ENCODE assay signal across 22 mouse cellular contexts in the genomic region with DNA sequence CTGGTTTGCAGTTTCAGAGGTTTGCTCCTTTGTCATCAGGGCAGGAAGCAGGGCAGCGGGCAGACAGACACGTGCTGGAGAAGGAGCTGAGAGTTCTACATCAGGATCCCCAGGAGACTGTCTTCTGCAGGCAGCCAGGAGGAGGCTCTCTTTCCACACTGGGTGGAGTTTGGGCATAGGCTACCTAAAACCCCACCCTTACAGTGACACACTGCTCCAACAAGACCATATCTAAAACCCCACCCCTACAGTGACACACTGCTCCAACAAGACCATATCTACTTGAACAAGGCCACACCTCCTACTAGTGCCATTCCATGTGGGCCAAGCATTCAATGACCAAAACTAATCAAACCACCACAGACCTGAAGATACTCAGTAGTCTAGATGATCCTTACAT.
A peak's percentile ranks its signal among the peaks of the same experiment; 100 is the strongest.
DNase-seq lines count a peak whose midpoint lies in the region; ATAC-seq and TF ChIP-seq lines count a peak whose summit lies in the region.
"Had no signal": no experiment of that assay in that cellular context is flagged by ENCODE, and none has a peak within 500 bp of the region (broad histone marks: within the 10 kb centered on the region; RNA-seq: fewer than 3 reads in every experiment).

No protein-coding gene starts in this region.

- TF ChIP-seq EP300 in liver, embryonic 14.5 days (IDR thresholded peaks at IDR 0.05; ENCODE audit: low read depth): no peak
- TF ChIP-seq EP300 in stomach, postnatal 0 days (optimal IDR thresholded peaks at IDR 0.05): no peak

- ATAC-seq in forebrain, embryonic 16.5 days: 0 out of 2 replicates have a peak, but pooled peaks have one; percentile 25
- no peak for ATAC-seq in forebrain, embryonic 12.5 days (ENCODE audit: low FRiP score)
- no peak for ATAC-seq in midbrain, embryonic 11.5 days (ENCODE audit: low FRiP score)
- ATAC-seq in midbrain, embryonic 13.5 days: no peak
- ATAC-seq in liver, embryonic 14.5 days (ENCODE audit: insufficient read depth): peak; percentile 80
- peak; percentile 87 for ATAC-seq in stomach, postnatal 0 days (ENCODE audit: low FRiP score, low TSS enrichment)
- ATAC-seq in hindbrain, embryonic 12.5 days (ENCODE audit: low FRiP score): no peak
- ATAC-seq: forebrain, embryonic 15.5 days; inflammation-experienced regulatory T-cells, adult 6 months had no signal

- H3K4me1 ChIP-seq in forebrain, embryonic 16.5 days (replicated peaks; ENCODE audit: control insufficient read depth, insufficient read depth, low read length): no peaks in the 10 kb centered on the region
- H3K4me1 ChIP-seq in forebrain, embryonic 12.5 days: no peaks in the 10 kb centered on the region
- H3K4me1 ChIP-seq in midbrain, embryonic 11.5 days (ENCODE audit: control insufficient read depth, insufficient read depth, low read length): no peaks in the 10 kb centered on the region
- H3K4me1 ChIP-seq in midbrain, embryonic 13.5 days (replicated peaks): no peaks in the 10 kb centered on the region
- H3K4me1 ChIP-seq in liver, embryonic 14.5 days (replicated peaks; ENCODE audit: control insufficient read depth in 2 of 2, insufficient read depth in 2 of 2, low read length in 1 of 2): peaks cover 0 to 2% of the 10 kb centered on the region in 2 experiments; a peak in 2 of 4 replicates
- no peaks in the 10 kb centered on the region for H3K4me1 ChIP-seq in stomach, postnatal 0 days (replicated peaks; ENCODE audit: control insufficient read depth, insufficient read depth)
- H3K4me1 ChIP-seq in hindbrain, embryonic 12.5 days: no peaks in the 10 kb centered on the region
- H3K4me1 ChIP-seq: embryonic facial prominence, embryonic 15.5 days; limb, embryonic 12.5 days had no signal

- peak; percentile 56 for DNase-seq in midbrain, embryonic 11.5 days (ENCODE audit: low spot score, missing footprints)
- DNase-seq in liver, embryonic 14.5 days (ENCODE audit: low read depth in 3 of 3, low spot score in 3 of 3): peak in 2 of 3 experiments; percentile 11 to 13
- peak; percentile 54 for DNase-seq in stomach, postnatal 0 days (ENCODE audit: low spot score)
- DNase-seq in embryo, embryonic 10 days (ENCODE audit: low spot score): no peak
- DNase-seq: adrenal gland, postnatal 10 days; cerebellum, adult 9-10 months; gastrocnemius, postnatal 25 days; heart, adult 2 months; heart, postnatal 36 days; kidney, postnatal 25 days; lung, embryonic 14.5 days; lung, postnatal 36 days had no signal

- H3K27me3 ChIP-seq in forebrain, embryonic 16.5 days (replicated peaks; ENCODE audit: control insufficient read depth, insufficient read depth, low read length): no peaks in the 10 kb centered on the region
- H3K27me3 ChIP-seq in forebrain, embryonic 12.5 days: no peaks in the 10 kb centered on the region
- no peaks in the 10 kb centered on the region for H3K27me3 ChIP-seq in midbrain, embryonic 11.5 days (ENCODE audit: control insufficient read depth, insufficient read depth, low read length)
- no peaks in the 10 kb centered on the region for H3K27me3 ChIP-seq in midbrain, embryonic 13.5 days
- no peaks in the 10 kb centered on the region for H3K27me3 ChIP-seq in liver, embryonic 14.5 days (ENCODE audit: control insufficient read depth, insufficient read depth, low read length)
- no peaks in the 10 kb centered on the region for H3K27me3 ChIP-seq in stomach, postnatal 0 days (ENCODE audit: control insufficient read depth, insufficient read depth, low read length)
- H3K27me3 ChIP-seq in hindbrain, embryonic 12.5 days: no peaks in the 10 kb centered on the region
- H3K27me3 ChIP-seq: embryonic facial prominence, embryonic 15.5 days; forebrain, embryonic 15.5 days; limb, embryonic 12.5 days had no signal

- 94% methylated on average over 2 of the region's 2 CpGs for WGBS in forebrain, embryonic 16.5 days
- 87% methylated on average over 2 of the region's 2 CpGs for WGBS in forebrain, embryonic 12.5 days
- 66% methylated on average over 2 of the region's 2 CpGs for WGBS in midbrain, embryonic 11.5 days
- WGBS in midbrain, embryonic 13.5 days: 77% methylated on average over 2 of the region's 2 CpGs
- WGBS in liver, embryonic 14.5 days (ENCODE audit: insufficient replicate concordance): 53% methylated on average over 2 of the region's 2 CpGs
- WGBS in stomach, postnatal 0 days: 69% methylated on average over 2 of the region's 2 CpGs
- WGBS in hindbrain, embryonic 12.5 days: 71% methylated on average over 2 of the region's 2 CpGs

- no peak overlapping the region for H3K9ac ChIP-seq in forebrain, embryonic 16.5 days (replicated peaks; ENCODE audit: low read depth, low read length)
- H3K9ac ChIP-seq in forebrain, embryonic 12.5 days: no peak overlapping the region
- H3K9ac ChIP-seq in midbrain, embryonic 11.5 days (ENCODE audit: low read length): no peak overlapping the region
- no peak overlapping the region for H3K9ac ChIP-seq in midbrain, embryonic 13.5 days (replicated peaks)
- H3K9ac ChIP-seq in liver, embryonic 14.5 days (replicated peaks): no peak overlapping the region
- H3K9ac ChIP-seq in stomach, postnatal 0 days (ENCODE audit: low read length): no peak overlapping the region
- no peak overlapping the region for H3K9ac ChIP-seq in hindbrain, embryonic 12.5 days
- H3K9ac ChIP-seq: embryonic facial prominence, embryonic 15.5 days; forebrain, embryonic 15.5 days; hindbrain, embryonic 14.5 days; limb, embryonic 12.5 days; lung, embryonic 14.5 days had no signal

- no peaks in the 10 kb centered on the region for H3K36me3 ChIP-seq in forebrain, embryonic 16.5 days (ENCODE audit: control insufficient read depth, insufficient read depth)
- H3K36me3 ChIP-seq in forebrain, embryonic 12.5 days (replicated peaks): no peaks in the 10 kb centered on the region
- no peaks in the 10 kb centered on the region for H3K36me3 ChIP-seq in midbrain, embryonic 11.5 days (ENCODE audit: control insufficient read depth, insufficient read depth, low read length)
- H3K36me3 ChIP-seq in midbrain, embryonic 13.5 days: no peaks in the 10 kb centered on the region
- no peaks in the 10 kb centered on the region for H3K36me3 ChIP-seq in liver, embryonic 14.5 days (replicated peaks; ENCODE audit: control insufficient read depth, insufficient read depth, low read depth)
- no peaks in the 10 kb centered on the region for H3K36me3 ChIP-seq in stomach, postnatal 0 days (ENCODE audit: control insufficient read depth, insufficient read depth, low read length)
- no peaks in the 10 kb centered on the region for H3K36me3 ChIP-seq in hindbrain, embryonic 12.5 days
- H3K36me3 ChIP-seq: embryonic facial prominence, embryonic 15.5 days; forebrain, embryonic 15.5 days; limb, embryonic 12.5 days had no signal

- no peak overlapping the region for H3K4me2 ChIP-seq in forebrain, embryonic 16.5 days (ENCODE audit: low read length)
- H3K4me2 ChIP-seq in forebrain, embryonic 12.5 days: no peak overlapping the region
- H3K4me2 ChIP-seq in midbrain, embryonic 11.5 days: no peak overlapping the region
- H3K4me2 ChIP-seq in midbrain, embryonic 13.5 days (replicated peaks): no peak overlapping the region
- H3K4me2 ChIP-seq in liver, embryonic 14.5 days (ENCODE audit: low read depth): no peak overlapping the region
- no peak overlapping the region for H3K4me2 ChIP-seq in stomach, postnatal 0 days (replicated peaks; ENCODE audit: low read depth)
- no peak overlapping the region for H3K4me2 ChIP-seq in hindbrain, embryonic 12.5 days (replicated peaks)
- H3K4me2 ChIP-seq: embryonic facial prominence, embryonic 15.5 days; forebrain, embryonic 15.5 days; hindbrain, embryonic 14.5 days; limb, embryonic 12.5 days; lung, embryonic 14.5 days had no signal

- 0 out of 2 replicates have a peak, but pooled peaks have one; percentile 23 for TF ChIP-seq CTCF in liver, embryonic 14.5 days (IDR thresholded peaks at IDR 0.05; ENCODE audit: low read depth)
- TF ChIP-seq CTCF in stomach, postnatal 0 days (IDR thresholded peaks at IDR 0.05; ENCODE audit: low read depth): peak; percentile 47

- H3K9me3 ChIP-seq in forebrain, embryonic 16.5 days (ENCODE audit: control insufficient read depth, low read length): no peaks in the 10 kb centered on the region
- no peaks in the 10 kb centered on the region for H3K9me3 ChIP-seq in forebrain, embryonic 12.5 days
- no peaks in the 10 kb centered on the region for H3K9me3 ChIP-seq in midbrain, embryonic 11.5 days (ENCODE audit: control insufficient read depth, low read length)
- H3K9me3 ChIP-seq in midbrain, embryonic 13.5 days: no peaks in the 10 kb centered on the region
- H3K9me3 ChIP-seq in liver, embryonic 14.5 days (ENCODE audit: control insufficient read depth, low read length): no peaks in the 10 kb centered on the region
- no peaks in the 10 kb centered on the region for H3K9me3 ChIP-seq in stomach, postnatal 0 days (ENCODE audit: control insufficient read depth, low read length)
- no peaks in the 10 kb centered on the region for H3K9me3 ChIP-seq in hindbrain, embryonic 12.5 days (replicated peaks)
- H3K9me3 ChIP-seq: embryonic facial prominence, embryonic 15.5 days; forebrain, embryonic 15.5 days; limb, embryonic 12.5 days had no signal

- no peak overlapping the region for H3K27ac ChIP-seq in forebrain, embryonic 16.5 days (ENCODE audit: low read length)
- H3K27ac ChIP-seq in forebrain, embryonic 12.5 days: no peak overlapping the region
- no peak overlapping the region for H3K27ac ChIP-seq in midbrain, embryonic 11.5 days (ENCODE audit: low read depth, low read length)
- no peak overlapping the region for H3K27ac ChIP-seq in midbrain, embryonic 13.5 days
- no peak overlapping the region for H3K27ac ChIP-seq in liver, embryonic 14.5 days
- H3K27ac ChIP-seq in stomach, postnatal 0 days (replicated peaks): no peak overlapping the region
- no peak overlapping the region for H3K27ac ChIP-seq in hindbrain, embryonic 12.5 days
- H3K27ac ChIP-seq: embryonic facial prominence, embryonic 15.5 days; forebrain, embryonic 15.5 days; heart, adult 2 months; hindbrain, embryonic 14.5 days; layer of hippocampus, adult 2 months; limb, embryonic 12.5 days had no signal

- H3K4me3 ChIP-seq in forebrain, embryonic 16.5 days (replicated peaks; ENCODE audit: low read length): no peak overlapping the region
- no peak overlapping the region for H3K4me3 ChIP-seq in forebrain, embryonic 12.5 days (replicated peaks)
- no peak overlapping the region for H3K4me3 ChIP-seq in midbrain, embryonic 11.5 days (ENCODE audit: low read depth, low read length)
- H3K4me3 ChIP-seq in midbrain, embryonic 13.5 days (replicated peaks): no peak overlapping the region
- no peak overlapping the region for H3K4me3 ChIP-seq in liver, embryonic 14.5 days (ENCODE audit: insufficient read depth in 1 of 2, low read depth in 2 of 2, low read length in 2 of 2)
- H3K4me3 ChIP-seq in stomach, postnatal 0 days (ENCODE audit: low read depth, low read length): no peak overlapping the region
- H3K4me3 ChIP-seq in hindbrain, embryonic 12.5 days: no peak overlapping the region
- H3K4me3 ChIP-seq: embryonic facial prominence, embryonic 15.5 days; forebrain, embryonic 15.5 days; heart, adult 2 months; layer of hippocampus, adult 2 months; limb, embryonic 12.5 days had no signal

Comparison
In these comparisons a context has a peak if more than half of its experiments do, and no peak if none do; other contexts are left out.
1. ATAC-seq: peak in forebrain, embryonic 16.5 days (single experiment), liver, embryonic 14.5 days (single experiment) and stomach, postnatal 0 days (single experiment); none in forebrain, embryonic 12.5 days (single experiment), midbrain, embryonic 11.5 days (single experiment), midbrain, embryonic 13.5 days (single experiment) and hindbrain, embryonic 12.5 days (single experiment).